Mouse (Mus musculus): ENCODE data around the gene Dcun1d2. TPM values are rescaled to one million over a fixed set of nuclear protein-coding genes. Genes with fewer than 3 reads are reported as not detected.

Dcun1d2 gene
- polyA plus RNA-seq, 1 experiment from 2014 or later, result 35.4 TPM

DNA sequence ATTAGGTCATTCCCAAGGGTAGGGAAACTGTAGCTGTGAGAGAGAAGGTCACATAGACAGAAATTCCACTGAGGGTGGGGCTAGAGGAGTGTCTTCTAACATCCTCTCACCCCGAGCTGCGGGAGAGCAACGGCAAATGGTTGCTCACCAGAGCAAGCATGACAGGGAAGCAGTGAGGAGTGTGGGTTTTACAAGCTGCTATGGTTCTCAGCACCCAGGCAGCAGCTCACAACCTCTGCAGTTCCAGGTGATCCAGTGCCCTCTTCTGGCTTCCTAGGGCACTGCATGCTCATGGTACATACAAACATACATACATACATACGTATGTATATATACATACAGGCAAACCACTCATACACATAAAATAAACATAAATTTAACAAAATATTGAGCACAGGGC is 18.0 kb upstream of the Dcun1d2 start:
- H3K27ac ChIP-seq (ENCODE audit: low read depth, low read length), result no peak overlapping the region
- H3K4me3 ChIP-seq (ENCODE audit: low read length), result no peak overlapping the region
- H3K4me1 ChIP-seq (ENCODE audit: control insufficient read depth, insufficient read depth, low read depth, low read length), result no peaks in the 10 kb centered on the region
- WGBS, result 98% methylated on average over 4 of the region's 4 CpGs
- H3K9me3 ChIP-seq (ENCODE audit: control insufficient read depth, low read length), result no peaks in the 10 kb centered on the region
- no peak overlapping the region for H3K9ac ChIP-seq (ENCODE audit: low read depth, low read length)
- H3K36me3 ChIP-seq (ENCODE audit: control insufficient read depth, insufficient read depth, low read length), result peaks cover 37% of the 10 kb centered on the region
- H3K4me2 ChIP-seq (ENCODE audit: low read length), result no peak overlapping the region
- no peak for ATAC-seq
- no peaks in the 10 kb centered on the region for H3K27me3 ChIP-seq (replicated peaks; ENCODE audit: control insufficient read depth, insufficient read depth, low read length)

DNA sequence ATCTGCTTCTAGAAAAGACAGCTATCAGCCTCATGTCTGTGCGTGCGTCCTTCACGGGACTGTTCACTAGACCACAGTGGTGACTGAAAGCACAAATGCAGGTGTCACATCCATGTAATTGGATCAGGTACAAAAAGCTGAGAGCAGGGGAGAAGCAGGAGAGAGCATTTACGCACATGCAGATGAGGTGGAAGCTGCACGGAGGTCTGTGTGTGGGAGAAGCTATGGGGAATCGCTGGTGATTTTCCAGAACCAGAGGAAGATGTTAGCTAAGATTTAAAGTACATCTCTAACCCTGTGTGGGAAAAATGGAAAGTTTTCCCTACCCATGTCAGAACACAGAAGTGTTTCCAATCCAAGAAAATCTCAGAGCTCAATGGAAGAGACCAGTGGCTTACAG is 17.5 kb upstream of the Dcun1d2 start:
- Histone ChIP-seq H3K4me2 (ENCODE audit: low read length) (no peak overlapping the region), H3K27ac (ENCODE audit: low read depth, low read length) (no peak overlapping the region), H3K27me3 (replicated peaks; ENCODE audit: control insufficient read depth, insufficient read depth, low read length) (no peaks in the 10 kb centered on the region), H3K4me1 (ENCODE audit: control insufficient read depth, insufficient read depth, low read depth, low read length) (no peaks in the 10 kb centered on the region), H3K36me3 (ENCODE audit: control insufficient read depth, insufficient read depth, low read length) (peaks cover 41% of the 10 kb centered on the region), H3K9me3 (ENCODE audit: control insufficient read depth, low read length) (no peaks in the 10 kb centered on the region), H3K9ac (ENCODE audit: low read depth, low read length) (no peak overlapping the region), H3K4me3 (ENCODE audit: low read length) (no peak overlapping the region)
- 98% methylated on average over 6 of the region's 6 CpGs for WGBS
- ATAC-seq, result no peak

DNA sequence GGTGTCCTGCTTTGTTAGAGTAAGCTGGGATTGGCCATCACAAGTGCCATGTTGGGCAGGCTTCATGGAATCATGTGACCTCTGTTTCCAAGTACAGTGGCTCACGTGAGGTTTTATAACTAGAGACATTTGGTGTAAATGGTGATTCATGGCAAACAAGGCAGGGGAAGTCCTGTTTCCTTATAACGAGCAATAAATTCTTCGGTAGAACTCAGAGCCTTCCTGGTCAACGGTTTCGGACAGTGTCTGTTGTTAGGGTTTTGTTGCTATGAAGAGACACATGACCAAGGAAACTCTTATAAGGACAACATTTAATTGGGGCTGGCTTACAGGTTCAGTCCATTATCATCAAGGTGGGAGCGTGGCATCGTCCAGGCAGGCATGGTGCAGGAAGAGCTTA is 13.1 kb upstream of the Dcun1d2 start:
- H3K27me3 ChIP-seq (replicated peaks; ENCODE audit: control insufficient read depth, insufficient read depth, low read length), result no peaks in the 10 kb centered on the region
- no peak overlapping the region for H3K27ac ChIP-seq (ENCODE audit: low read depth, low read length)
- ATAC-seq, result no peak
- 0 out of 2 replicates have a peak, but pooled peaks cover 5% of the 10 kb centered on the region for H3K9me3 ChIP-seq (ENCODE audit: control insufficient read depth, low read length)
- WGBS, result 97% methylated on average over 7 of the region's 7 CpGs
- H3K4me2 ChIP-seq (ENCODE audit: low read length), result no peak overlapping the region
- no peaks in the 10 kb centered on the region for H3K4me1 ChIP-seq (ENCODE audit: control insufficient read depth, insufficient read depth, low read depth, low read length)
- peaks cover 60% of the 10 kb centered on the region for H3K36me3 ChIP-seq (ENCODE audit: control insufficient read depth, insufficient read depth, low read length)
- no peak overlapping the region for H3K9ac ChIP-seq (ENCODE audit: low read depth, low read length)
- no peak overlapping the region for H3K4me3 ChIP-seq (ENCODE audit: low read length)

DNA sequence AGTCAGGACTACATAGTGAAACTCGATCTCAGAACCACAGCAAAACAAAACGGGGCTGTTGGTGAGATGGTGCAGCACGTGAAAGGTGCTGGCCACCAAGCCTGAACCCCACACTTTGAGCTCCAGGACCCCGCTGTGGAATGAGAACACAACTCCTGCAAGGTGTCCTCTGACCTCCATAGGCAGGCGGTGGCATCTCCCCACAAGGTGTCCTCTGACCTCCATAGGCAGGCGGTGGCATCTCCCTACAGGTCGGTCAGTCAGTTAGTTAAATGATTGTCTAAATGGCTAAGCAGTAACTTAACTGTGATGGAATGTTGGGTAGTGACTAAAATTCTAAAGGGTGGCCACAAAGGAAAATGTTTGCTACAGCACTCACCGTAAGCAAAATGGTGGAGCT is 11.6 kb upstream of the Dcun1d2 start:
- no peaks in the 10 kb centered on the region for H3K27me3 ChIP-seq (replicated peaks; ENCODE audit: control insufficient read depth, insufficient read depth, low read length)
- 0 out of 2 replicates have a peak, but pooled peaks cover 5% of the 10 kb centered on the region for H3K9me3 ChIP-seq (ENCODE audit: control insufficient read depth, low read length)
- no peak overlapping the region for H3K9ac ChIP-seq (ENCODE audit: low read depth, low read length)
- no peak overlapping the region for H3K4me2 ChIP-seq (ENCODE audit: low read length)
- no peak overlapping the region for H3K27ac ChIP-seq (ENCODE audit: low read depth, low read length)
- H3K4me1 ChIP-seq (ENCODE audit: control insufficient read depth, insufficient read depth, low read depth, low read length), result no peaks in the 10 kb centered on the region
- ATAC-seq, result no peak
- WGBS, result over 99% methylated on average over 8 of the region's 8 CpGs
- no peak overlapping the region for H3K4me3 ChIP-seq (ENCODE audit: low read length)
- H3K36me3 ChIP-seq (ENCODE audit: control insufficient read depth, insufficient read depth, low read length), result peaks cover 60% of the 10 kb centered on the region

DNA sequence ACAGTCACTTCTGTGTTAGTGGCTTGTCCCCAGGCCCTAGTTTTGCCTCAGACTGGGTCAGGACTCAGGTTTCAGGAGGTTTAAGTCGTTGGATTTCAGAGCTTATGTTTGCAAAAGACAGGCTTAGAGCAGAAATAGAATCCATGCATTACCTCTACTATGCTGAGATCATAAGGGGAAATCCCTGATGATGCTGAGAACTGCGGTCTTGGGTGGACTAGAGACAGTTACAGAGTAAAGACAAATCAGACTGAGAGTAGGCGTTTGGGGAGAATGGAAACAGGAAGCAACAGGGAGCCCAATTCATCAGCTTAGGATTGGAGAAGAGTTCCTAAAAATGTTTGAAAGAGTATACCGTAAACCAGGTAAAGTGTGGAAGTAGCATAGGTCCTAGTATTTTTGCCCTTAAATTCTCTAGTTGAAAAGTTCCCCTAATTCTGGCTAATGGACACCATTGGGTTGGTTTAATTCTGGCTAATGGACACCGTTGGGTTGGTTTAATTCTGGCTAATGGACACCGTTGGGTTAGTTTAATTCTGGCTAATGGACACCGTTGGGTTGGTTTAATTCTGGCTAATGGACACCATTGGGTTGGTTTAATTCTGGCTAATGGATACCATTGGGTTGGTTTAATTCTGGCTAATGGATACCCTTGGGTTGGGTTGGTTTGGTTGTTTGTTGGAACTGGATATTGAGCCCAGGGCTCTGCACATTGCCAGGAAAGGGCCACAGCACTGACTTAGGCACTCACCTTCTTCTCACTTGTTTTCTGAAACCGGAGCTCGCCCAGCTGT is 5.9 kb upstream of the Dcun1d2 start:
- Histone ChIP-seq H3K9ac (ENCODE audit: low read depth, low read length) (no peak overlapping the region), H3K27ac (ENCODE audit: low read depth, low read length) (no peak overlapping the region), H3K36me3 (ENCODE audit: control insufficient read depth, insufficient read depth, low read length) (peaks cover 37% of the 10 kb centered on the region)

DNA sequence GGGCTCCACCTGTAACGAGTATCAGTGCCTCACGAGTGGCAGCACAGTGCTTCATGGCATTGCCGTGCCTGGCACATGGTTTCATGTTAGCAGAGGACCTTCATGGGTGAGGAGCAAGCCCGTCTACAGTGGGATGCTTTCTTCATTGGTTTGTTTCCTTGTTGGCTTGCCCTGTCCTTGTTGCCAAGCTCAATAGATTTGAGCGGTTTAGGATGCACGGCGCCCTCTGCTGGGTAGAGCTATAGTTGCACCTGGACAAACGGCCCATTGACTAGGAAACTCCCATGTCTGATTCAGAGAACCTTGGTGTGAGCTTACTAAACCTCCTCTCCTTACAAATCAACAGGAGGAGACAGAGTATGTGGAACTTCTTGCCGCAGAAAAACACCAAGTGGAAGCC is 4.4 kb upstream of the Dcun1d2 start:
- Histone ChIP-seq H3K4me1 (ENCODE audit: control insufficient read depth, insufficient read depth, low read depth, low read length) (peaks cover 9% of the 10 kb centered on the region), H3K9ac (ENCODE audit: low read depth, low read length) (no peak overlapping the region), H3K27me3 (replicated peaks; ENCODE audit: control insufficient read depth, insufficient read depth, low read length) (no peaks in the 10 kb centered on the region), H3K4me2 (ENCODE audit: low read length) (no peak overlapping the region), H3K9me3 (ENCODE audit: control insufficient read depth, low read length) (no peaks in the 10 kb centered on the region), H3K27ac (ENCODE audit: low read depth, low read length) (no peak overlapping the region), H3K4me3 (ENCODE audit: low read length) (no peak overlapping the region), H3K36me3 (ENCODE audit: control insufficient read depth, insufficient read depth, low read length) (peaks cover 36% of the 10 kb centered on the region)
- no peak for ATAC-seq
- 26% methylated on average over 9 of the region's 9 CpGs for WGBS

More for the DNA sequence above, 5.9 kb upstream of the Dcun1d2 start:
- Histone ChIP-seq H3K9me3 (ENCODE audit: control insufficient read depth, low read length) (no peaks in the 10 kb centered on the region), H3K4me1 (ENCODE audit: control insufficient read depth, insufficient read depth, low read depth, low read length) (peaks cover 5% of the 10 kb centered on the region), H3K4me2 (ENCODE audit: low read length) (no peak overlapping the region), H3K4me3 (ENCODE audit: low read length) (no peak overlapping the region), H3K27me3 (replicated peaks; ENCODE audit: control insufficient read depth, insufficient read depth, low read length) (no peaks in the 10 kb centered on the region)
- 93% methylated on average over 9 of the region's 9 CpGs for WGBS
- no peak for ATAC-seq

DNA sequence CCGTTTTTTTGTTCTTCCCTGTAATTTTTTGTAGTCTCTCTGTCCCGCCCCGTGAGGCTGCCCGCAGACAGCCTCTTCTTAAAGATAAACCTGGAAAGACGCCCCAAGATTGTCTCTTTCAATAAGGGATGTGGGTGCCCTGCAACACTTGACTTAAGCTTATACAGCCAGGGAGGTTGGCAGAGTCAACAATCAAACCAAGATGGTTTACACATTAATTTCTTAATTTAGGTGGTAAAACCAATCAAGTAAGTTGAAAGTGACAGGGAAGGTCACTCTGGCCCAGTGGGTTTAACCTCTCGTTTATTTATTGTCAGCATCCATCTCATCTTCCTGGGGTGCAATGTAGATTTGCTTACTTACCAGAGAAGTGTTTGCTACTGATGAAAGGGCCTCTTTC is 715 bp upstream of the Dcun1d2 start:
- Histone ChIP-seq H3K4me1 (ENCODE audit: control insufficient read depth, insufficient read depth, low read depth, low read length) (peaks cover 18% of the 10 kb centered on the region), H3K9ac (ENCODE audit: low read depth, low read length) (peak overlapping the region; percentile 89), H3K27ac (ENCODE audit: low read depth, low read length) (peak overlapping the region; percentile 93; the same call in 1 of the 2 replicates), H3K36me3 (ENCODE audit: control insufficient read depth, insufficient read depth, low read length) (peaks cover 7% of the 10 kb centered on the region; the same call in 1 of the 2 replicates), H3K9me3 (ENCODE audit: control insufficient read depth, low read length) (no peaks in the 10 kb centered on the region), H3K27me3 (replicated peaks; ENCODE audit: control insufficient read depth, insufficient read depth, low read length) (no peaks in the 10 kb centered on the region), H3K4me2 (ENCODE audit: low read length) (peak overlapping the region; percentile 90), H3K4me3 (ENCODE audit: low read length) (peak overlapping the region; percentile 81)
- WGBS, result 4% methylated on average over 6 of the region's 6 CpGs
- no peak for ATAC-seq

DNA sequence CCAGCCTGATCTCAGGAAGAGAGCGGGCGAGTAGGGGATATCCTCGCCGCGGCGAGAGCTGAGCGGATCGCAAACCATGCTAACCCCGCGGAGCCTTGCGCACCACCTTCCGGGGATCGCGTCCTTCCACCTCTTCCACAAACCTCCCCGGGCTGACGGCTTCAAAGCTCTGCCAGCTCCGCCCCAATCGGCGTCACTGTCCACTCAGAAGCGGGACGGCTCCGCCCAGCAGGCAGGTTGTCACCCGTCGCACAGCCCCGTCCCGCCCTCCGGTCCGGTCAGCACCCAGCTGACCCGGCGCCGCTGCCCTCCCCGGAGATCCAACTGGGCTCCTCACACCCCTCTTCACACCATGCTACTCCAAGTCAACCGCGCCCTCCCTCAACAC is 633 bp downstream of the Dcun1d2 start:
- Histone ChIP-seq H3K4me1 (ENCODE audit: control insufficient read depth, insufficient read depth, low read depth, low read length) (peaks cover 18% of the 10 kb centered on the region), H3K9me3 (ENCODE audit: control insufficient read depth, low read length) (no peaks in the 10 kb centered on the region), H3K4me3 (ENCODE audit: low read length) (peak overlapping the region; percentile 81), H3K27ac (ENCODE audit: low read depth, low read length) (peak overlapping the region; percentile 93), H3K4me2 (ENCODE audit: low read length) (peak overlapping the region; percentile 90), H3K36me3 (ENCODE audit: control insufficient read depth, insufficient read depth, low read length) (no peaks in the 10 kb centered on the region), H3K9ac (ENCODE audit: low read depth, low read length) (peak overlapping the region; percentile 89), H3K27me3 (replicated peaks; ENCODE audit: control insufficient read depth, insufficient read depth, low read length) (no peaks in the 10 kb centered on the region)
- under 1% methylated on average over 33 of the region's 34 CpGs for WGBS
- peak; percentile 81 for ATAC-seq

DNA sequence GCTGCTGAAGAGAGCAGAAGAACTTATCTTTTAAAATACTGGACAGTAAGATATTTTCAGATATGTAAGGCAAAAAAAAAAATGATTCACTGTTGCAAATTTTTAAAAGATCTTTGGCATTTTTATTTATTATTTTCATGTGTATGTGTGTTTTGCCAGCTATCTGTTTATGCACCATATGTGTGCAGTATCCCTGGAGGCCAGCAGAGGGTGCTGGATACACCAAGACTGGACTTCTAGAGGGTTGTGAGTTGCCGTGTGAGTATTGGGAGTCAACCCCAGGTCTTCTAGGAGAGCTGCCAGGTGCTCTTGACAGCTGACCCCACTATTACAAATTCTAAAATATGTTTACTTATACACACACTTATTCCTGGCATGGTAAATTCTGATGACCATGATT is 4.7 kb downstream of the Dcun1d2 start:
- Histone ChIP-seq H3K4me3 (ENCODE audit: low read length) (no peak overlapping the region), H3K36me3 (ENCODE audit: control insufficient read depth, insufficient read depth, low read length) (peaks cover 2% of the 10 kb centered on the region; the same call in 1 of the 2 replicates), H3K9me3 (ENCODE audit: control insufficient read depth, low read length) (no peaks in the 10 kb centered on the region), H3K4me2 (ENCODE audit: low read length) (no peak overlapping the region), H3K27ac (ENCODE audit: low read depth, low read length) (no peak overlapping the region), H3K4me1 (ENCODE audit: control insufficient read depth, insufficient read depth, low read depth, low read length) (peaks cover 9% of the 10 kb centered on the region), H3K27me3 (replicated peaks; ENCODE audit: control insufficient read depth, insufficient read depth, low read length) (no peaks in the 10 kb centered on the region), H3K9ac (ENCODE audit: low read depth, low read length) (no peak overlapping the region)
- no peak for ATAC-seq
- WGBS, result 71% methylated on average over 1 of the region's 1 CpGs

All from hindbrain, embryonic 16.5 days (tissue).